Mouse (Mus musculus) megakaryocyte, adult 5-6 weeks (primary cell): ENCODE measurements around the gene Cd68. TPM values are rescaled to one million over a fixed set of nuclear protein-coding genes. Genes with fewer than 3 reads are reported as not detected.
"Not testable (repeated sequence)": the region's sequence is repeated elsewhere in the genome, so short reads cannot be mapped to it uniquely, and the experiment has no call there.

Experiments used
- ATAC-seq: 2 replicates; pipeline ENCODE4 v1.8.0; 2016; ENCODE audit warnings: mild to moderate bottlenecking, inconsistent platforms; ENCODE audit not compliant: poor library complexity, severe bottlenecking
- total RNA-seq, 2 experiments: library from RNA; stranded (forward) in 1 of 2; stranded (reverse) in 1 of 2; fragments of 153-499, 151-499 nt in 1 of 2; fragments of 221-1000, 200-1000 nt in 1 of 2; gene quantifications; 2 replicates each; pipeline versions ENCODE4 v1.2.3 to v1.2.4; 2015 to 2017

Cd68 gene
- total RNA-seq (2015) (302 and 304 TPM in 2 replicates), total RNA-seq (2017) (195 and 219 TPM in 2 replicates)

DNA sequence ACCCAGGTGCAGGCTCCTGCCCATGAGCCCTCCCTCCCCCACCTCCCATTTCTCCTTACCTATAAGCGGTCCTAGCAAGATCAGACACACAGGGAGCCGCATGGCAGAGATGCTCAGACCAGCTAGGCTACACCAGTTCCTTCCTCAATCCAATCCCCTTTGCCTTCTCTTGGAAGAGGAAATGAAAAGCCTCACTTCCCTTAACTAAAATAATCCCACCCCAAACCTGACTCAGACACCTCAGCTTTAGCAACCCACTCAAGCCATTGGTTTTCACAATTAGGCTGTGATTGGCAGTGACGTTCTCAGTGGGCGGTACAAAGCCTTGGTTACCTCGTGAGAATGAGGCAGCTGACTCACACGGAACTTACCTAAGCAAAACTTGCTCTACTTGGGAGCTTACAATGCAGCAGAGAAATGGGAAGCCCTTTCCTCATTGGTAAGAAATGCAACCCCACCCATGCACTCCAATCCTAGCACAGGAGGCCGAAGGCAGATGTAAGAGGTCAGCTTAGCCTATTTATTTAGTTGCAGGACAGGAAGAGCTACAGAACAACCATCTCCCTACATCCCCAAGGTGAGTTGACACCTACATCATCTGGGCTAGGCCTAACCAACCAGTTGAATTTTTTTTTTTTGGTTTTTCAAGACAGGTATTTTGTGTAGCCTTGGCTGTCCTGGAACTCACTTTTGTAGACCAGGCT, at the start of gene Cd68:
Gene Cd68, minus strand, starts transcription at position 193 of the 704 bp plus-strand sequence.
- peak; percentile 75 for ATAC-seq

- ATAC-seq = no peak
Observed at GRCm38 (mm10) chr11:69715482-69715881, 49.5 kb upstream of the Cd68 start.

DNA sequence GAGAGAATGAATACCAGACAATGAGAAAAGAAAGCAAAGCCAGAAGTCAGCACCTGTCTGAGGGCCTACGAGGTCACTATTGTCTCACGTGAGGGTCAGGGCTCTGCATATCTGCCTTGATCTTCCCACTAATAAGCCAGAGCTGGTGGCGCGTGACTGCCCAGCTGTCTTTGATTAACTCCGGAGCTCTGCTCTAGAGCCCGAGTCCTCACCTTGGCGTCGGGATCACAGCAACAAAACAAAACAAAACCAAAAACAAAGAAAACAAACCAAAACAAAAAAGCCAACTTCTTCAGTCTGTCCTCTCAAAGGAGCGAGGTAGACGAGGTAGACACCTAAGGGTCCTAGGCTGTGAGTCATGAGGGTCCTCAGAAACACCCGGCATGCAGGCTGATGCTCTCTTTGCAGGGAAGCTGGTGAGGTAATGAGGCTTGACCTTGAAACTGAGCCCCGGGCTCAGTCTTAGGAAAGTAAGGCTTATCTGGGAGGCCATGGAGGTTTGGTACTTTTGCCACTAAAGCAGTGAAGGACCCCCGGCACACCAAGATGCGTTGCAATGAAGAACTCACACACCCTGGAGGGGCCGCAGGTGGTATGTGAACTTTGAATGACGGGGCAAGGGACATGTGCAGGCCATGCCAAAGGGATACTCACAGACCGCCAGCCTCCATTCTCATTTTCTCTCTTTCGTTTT, 48.8 kb upstream of the Cd68 start:
- ATAC-seq = no peak

DNA sequence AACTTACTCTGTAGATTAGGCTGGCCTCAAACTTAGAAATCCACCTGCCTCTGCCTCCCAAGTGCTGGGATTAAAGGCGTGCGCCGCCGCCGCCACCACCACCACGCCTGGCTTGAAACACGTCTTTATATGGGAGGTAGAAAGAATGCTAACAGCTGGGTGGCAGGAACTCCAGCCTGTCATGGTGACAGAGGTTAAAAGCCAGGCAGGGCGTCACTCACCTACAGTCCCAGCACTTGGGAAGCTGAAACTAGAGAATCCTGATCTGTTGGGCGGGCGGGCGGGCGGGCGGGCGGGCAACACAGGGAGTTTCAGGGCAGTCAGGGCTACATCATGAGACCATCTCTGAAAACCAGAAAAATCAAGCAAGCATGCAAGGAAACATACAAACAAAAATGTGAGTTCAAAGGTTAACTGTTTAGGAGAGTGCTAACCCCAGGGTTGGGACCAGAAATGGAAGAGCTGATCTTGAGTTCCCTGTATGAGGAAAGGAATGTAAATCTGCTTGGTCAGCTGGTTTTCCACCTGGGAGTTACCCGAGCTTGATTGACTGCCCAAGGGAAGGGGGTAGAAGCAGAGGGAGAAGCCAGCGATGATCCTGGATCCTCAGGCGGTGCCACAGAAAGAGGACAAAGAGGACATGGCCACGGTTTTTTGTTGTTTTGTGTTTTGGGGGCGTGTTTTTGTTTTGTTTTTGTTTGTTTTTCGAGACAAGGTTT, 47.2 kb upstream of the Cd68 start:
- ATAC-seq = no peak

DNA sequence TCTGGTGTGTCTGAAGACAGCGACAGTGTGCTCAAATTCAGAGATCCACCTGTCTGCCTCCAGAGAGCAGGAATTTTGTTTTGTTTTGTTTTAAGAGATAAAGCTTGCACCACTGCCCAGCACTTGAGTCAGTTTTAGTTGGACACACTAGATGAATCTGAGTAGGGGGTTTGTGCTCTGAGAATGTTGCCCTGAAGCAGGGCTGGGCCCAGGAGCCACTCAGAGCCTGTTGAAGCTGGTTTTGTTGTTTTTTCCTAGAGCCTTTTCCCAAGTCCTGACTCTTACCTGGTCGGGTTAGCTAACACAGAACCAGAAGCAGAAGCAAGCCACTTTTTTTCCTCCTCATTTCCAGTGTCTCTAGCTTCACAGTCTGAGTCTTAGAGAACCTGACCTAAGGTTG, 45.1 kb upstream of the Cd68 start:
- no peak for ATAC-seq

DNA sequence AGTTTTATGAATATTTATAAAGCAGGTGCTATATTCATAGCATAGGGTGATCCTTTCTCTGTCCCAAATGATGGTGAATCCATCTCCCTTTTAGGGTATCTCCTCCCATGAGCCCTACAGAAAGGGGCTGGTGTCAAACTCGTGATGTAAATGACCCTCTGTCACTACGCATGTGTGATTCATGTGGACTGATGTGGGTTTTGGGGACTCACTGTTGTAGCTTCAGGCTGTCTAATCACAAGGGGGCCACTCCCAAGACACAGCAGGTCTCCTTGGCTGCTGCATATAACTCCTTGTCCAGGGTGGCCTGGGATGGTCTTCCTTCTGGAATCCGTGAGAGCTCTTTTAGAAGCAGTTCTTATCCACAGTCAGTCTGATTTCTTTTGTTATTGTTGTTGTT, 44.5 kb upstream of the Cd68 start:
- no peak for ATAC-seq

DNA sequence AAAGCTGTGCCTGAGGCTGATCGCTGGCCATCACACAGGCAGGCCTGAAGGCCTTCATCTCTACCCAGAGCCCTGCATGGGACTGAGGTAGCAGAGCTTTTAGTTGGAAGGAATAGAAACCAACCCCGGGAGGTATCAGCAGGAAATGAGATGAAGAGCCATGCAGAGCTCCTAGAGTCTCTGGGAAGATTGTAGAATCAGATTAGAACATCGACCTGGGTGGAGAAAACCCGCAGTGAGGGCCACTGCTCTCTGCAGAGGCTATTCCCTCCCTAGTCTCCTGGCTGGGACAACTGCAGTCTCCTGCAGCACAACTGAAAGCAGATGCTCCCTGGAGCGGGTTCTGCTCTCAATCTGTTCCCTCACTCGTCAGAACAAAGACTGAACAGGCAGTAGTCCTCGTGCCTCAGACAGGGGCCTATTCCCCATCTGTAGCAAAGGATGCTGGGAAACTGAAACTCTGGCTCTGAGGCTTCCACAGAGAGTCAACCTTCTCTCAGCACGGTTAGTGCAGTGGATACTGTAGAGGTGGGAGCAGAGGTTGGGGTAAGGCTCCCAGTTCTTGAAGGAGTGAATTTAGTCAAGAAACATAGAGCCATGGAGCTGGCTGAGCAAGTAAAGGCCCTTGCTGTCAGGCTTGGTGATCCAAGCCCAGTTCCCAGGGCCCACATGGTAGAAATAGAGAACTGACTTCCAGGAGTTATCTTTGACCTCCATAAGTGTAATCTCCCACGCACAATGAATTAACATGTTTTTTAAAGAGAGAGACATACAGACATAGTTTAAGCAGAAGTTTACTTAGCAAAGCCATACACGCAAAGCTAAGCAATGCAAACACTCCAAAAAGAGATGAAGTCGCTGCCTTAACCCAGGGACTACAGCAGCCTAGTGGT, 43.8 kb upstream of the Cd68 start:
- no peak for ATAC-seq

GRCm38 (mm10) chr11:69708614-69709265, 42.8 kb upstream of the Cd68 start:
- ATAC-seq = no peak

GRCm38 (mm10) chr11:69707873-69708381, 42.0 kb upstream of the Cd68 start:
- no peak for ATAC-seq

- no peak for ATAC-seq
Observed at GRCm38 (mm10) chr11:69707480-69707847, 41.5 kb upstream of the Cd68 start.

DNA sequence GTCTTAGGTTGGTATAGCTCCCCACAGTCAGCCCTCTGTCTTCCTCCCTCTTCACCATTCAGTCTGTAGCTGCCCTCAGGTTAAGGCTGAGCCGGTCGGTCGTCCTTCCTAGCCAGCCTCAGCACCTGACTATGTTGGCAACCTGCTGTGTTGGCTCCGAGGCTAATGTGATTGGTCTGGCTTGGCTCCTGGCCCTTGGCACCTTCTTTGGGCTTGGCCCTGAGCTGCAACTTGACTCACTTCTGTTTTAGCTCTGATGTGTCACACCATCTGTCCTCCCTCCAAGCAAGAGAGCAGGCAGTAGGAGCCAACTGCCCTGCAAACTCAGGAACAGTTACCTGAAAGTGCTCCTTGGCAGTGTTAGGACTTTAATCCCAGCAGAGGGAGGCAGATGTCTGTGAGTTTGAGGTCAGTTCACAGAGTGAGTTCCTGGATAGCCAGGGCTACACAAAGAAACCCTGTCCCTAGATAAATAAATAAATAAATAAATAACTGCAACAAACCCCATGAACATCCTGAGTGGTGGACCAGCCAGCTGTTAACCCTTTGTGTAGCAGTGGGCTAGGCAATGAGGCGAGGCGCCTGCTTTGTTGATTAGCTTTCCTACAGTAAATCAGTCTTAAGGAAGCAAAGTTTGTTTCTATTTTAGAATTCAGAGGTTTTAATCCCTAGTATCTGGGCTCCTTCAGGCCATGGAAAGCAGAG, 41.0 kb upstream of the Cd68 start:
- ATAC-seq = no peak

- no peak for ATAC-seq
Observed at GRCm38 (mm10) chr11:69704613-69705010, 38.7 kb upstream of the Cd68 start.

DNA sequence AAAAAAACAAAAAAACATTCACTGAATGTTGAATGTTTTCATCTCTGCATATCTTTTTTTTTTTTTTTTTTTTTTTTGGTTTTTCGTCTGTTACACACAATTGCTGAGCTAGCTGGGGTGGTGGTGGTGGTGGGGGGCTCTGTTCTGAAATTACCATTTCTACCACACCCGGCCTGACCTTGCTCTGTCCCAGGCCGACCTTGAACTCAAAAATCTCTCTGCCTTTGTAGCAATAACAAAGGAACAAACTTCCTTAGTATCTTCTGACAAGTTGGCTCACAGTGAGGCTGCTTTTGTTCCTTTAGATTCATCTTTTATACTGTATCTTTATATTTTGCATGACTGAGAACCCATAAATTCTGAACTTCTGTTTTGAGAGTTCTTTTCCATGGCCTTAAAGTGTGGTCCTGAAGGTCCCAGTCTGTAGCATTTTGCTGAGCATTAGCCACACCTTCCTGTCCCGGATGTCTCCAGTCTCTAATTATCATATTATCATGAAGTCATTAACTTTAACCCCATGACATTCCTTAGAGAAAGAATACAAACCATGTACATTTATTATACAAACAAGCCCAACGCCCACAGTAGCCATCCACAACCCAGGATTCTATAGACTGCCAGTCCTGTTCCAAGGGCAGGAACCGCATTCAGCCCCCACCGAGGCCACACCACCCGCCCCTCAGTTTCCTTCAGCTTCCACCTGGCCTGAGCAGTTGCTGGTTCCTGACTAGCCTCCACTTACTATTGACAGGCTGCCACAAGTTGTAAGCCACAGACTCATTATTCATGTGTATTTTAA, 38.1 kb upstream of the Cd68 start:
- no peak for ATAC-seq

- not testable (repeated sequence) for ATAC-seq
Observed at GRCm38 (mm10) chr11:69703381-69703780, 37.4 kb upstream of the Cd68 start.

- ATAC-seq = not testable (repeated sequence)
Observed at GRCm38 (mm10) chr11:69702886-69703285, 36.9 kb upstream of the Cd68 start.

DNA sequence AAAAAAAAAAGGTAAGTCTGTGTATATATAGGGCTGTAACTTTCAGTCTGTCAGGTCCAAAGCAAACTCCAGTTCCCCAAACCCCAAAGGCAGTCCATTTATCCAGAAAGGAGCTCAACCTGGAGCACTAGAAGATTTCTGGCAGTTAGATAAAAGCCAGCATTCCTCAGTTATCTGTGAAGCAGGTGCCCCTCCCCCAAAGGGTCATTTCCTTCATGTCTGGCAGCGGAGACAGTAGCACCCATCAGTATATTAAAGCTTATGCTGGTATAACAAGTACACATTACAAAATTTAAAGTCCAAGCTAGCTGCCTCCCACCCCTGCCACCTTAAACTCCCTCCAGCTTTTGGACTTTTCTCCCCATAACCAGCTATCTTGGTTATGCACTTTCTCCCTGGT, 33.6 kb upstream of the Cd68 start:
- no peak for ATAC-seq

DNA sequence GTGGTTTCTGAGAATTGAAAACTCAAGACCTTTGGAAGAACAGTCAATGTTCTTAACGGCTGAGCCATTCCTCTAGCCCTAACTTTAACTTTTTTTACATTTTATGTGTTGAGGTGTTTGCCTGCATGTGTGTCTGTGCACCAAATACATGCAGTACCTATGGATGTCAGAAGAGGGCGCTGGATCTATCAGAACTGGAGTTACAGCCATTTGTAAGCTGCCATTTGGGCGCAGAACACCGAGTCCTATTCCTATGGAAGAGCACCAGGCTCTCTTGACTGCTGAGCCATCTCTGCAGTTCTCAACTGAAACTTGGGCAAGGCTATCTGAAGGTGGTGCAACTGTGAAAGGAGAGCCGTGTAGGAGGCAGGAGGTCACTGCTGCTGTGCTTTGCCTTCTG, 32.6 kb upstream of the Cd68 start:
- no peak for ATAC-seq

- no peak for ATAC-seq
Observed at GRCm38 (mm10) chr11:69697396-69697795, 31.4 kb upstream of the Cd68 start.
